Mouse (Mus musculus): ENCODE results near the gene B3gnt4.
"Not testable (repeated sequence)": the region's sequence is repeated elsewhere in the genome, so short reads cannot be mapped to it uniquely, and the experiment has no call there.

The B3gnt4 gene

DNA sequence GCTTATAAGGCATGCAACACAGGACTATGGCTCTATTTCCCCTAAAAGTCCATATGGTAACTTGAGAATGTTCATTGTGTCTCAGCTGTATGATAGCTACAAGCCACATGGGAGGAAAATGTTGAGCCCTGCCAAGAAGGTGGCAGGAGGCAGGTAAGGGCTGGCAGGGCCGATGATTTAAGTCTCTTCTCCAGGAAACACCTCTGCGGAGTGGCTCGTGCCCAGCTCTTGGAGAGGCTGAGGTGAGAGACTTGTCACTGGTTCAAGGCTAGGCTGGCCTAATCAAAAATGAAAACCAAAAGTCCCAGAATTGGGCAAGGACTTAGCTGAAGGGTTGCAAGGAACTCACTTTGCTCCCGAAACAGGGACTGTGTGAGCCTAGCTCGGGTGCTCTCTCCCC lies at the start of gene B3gnt4:
TSS of gene B3gnt4 (plus strand) at position 301 of the 400 bp plus-strand sequence.
- DNase-seq (ENCODE audit: low spot score) = no peak

DNA sequence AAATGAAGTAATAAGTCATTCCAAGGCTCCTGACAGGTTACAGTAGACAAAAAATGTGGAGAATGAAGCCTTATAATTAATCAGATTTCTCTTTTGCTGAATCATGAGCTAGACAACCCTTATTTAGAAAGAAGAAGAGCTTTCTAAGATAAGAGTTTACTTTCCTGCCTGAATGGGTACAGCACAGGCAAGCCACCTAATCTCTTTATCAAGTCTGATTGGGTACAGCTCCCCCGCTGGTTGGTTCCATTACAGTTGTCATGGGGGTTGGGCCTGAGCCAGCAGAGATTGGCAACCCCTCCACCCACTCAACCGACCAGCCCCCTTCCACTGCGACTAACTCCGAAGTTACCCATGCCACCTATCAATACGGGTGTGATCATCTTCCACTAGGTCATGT lies 48.8 kb upstream of the B3gnt4 start:
- no peak for DNase-seq (ENCODE audit: low spot score)

DNA sequence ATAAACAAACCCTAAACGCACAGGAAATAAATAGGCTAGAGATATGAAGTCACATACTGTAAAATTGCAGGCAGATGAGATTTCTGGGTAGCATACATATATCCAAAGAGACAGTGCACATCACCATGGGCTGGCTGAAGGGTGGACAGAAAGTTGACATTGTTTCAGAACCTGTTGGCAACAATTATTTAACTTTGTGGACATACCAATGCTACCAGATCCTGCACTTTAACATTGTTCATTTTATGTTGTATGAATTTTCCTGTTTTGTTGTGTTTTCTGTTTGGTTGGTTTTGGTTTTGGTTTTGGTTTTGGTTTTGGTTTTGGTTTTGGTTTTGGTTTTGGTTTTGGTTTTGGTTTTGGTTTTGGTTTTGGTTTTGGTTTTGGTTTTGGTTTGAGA lies 45.6 kb upstream of the B3gnt4 start:
- no peak for DNase-seq (ENCODE audit: low spot score)

DNA sequence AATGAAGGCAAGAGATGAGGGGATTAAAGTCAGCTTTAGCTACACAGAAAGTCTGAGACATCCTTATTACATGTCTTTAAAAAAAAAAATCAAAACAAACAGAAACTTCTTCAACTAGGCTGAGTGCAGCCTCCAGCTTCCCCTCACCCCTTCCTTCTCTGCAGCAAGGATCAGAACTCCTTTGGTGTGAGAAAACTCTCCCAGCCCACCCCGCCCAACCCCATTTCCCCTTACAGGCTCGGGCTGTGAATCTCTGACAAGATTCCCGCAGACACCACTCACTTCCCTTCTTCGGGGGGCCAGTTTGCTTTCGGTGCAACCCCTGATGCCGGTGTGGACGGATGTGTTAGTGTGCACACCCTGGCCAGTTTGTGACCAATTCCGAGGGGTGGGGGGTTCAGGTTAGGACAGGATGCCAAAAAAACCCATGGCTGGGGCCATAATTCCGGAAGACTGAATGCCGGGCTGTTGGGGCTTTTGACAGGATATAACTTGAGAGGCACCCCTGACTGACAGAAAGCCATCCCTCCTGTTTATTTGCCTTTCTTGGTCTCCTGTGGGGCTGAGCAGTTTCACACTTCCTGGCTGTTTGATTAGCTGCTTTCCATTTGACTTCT lies 39.4 kb upstream of the B3gnt4 start:
- no peak for DNase-seq (ENCODE audit: low spot score)

DNA sequence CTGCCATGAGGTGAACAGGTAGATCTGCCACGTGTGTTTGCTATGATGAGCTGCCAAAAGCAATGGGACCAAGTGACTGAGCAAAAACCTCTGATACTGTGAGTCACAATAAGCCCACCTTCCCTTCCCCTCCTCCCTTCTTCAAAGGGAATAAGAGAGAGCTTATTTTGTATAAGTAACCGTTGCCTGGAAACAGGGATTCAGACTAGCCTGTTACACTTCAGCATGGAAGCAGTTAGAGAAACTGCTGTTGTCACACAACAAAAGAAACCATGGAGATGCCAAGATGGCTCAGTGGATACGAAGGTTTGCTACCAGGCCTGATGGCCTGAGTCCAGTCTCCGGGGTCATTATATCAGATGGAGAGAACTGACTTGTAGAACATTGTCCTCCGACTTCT lies 36.4 kb upstream of the B3gnt4 start:
- no peak for DNase-seq (ENCODE audit: low spot score)

DNA sequence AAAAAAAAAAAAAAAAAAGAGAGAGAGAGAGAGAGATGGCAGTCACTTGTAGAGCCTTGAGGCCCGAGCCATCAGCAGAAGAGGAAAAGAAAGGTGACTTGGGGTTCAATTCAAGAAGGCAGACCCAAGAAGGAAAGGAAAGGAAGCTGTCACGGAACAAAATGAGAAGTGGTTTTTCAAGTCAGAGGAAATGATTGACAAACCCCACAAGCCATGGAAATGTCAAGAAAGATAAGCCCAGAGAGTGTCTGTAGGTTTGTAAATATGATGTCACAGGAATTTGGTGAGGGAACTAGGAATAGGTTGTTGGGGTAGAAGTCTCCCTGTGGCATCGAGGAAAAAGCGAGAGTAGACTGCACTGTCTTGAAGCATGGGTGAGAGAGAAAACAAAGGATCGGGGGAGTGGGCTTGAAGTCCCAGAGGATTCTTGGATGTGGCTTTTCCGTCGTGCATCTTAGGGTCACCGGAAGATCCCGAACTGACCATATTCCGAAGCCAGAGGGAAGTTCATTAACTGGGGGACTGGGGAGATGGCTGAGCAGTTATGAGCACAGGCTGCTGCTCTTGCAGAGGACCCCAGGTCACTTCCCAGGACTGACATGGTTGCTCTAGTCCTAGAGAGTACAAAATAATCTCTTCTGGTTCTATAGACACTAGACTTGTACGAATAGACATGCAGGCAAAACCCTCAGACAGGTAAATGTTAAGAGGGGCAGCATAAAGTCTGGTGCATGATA lies 22.4 kb upstream of the B3gnt4 start:
- no peak for DNase-seq (ENCODE audit: low spot score)

DNA sequence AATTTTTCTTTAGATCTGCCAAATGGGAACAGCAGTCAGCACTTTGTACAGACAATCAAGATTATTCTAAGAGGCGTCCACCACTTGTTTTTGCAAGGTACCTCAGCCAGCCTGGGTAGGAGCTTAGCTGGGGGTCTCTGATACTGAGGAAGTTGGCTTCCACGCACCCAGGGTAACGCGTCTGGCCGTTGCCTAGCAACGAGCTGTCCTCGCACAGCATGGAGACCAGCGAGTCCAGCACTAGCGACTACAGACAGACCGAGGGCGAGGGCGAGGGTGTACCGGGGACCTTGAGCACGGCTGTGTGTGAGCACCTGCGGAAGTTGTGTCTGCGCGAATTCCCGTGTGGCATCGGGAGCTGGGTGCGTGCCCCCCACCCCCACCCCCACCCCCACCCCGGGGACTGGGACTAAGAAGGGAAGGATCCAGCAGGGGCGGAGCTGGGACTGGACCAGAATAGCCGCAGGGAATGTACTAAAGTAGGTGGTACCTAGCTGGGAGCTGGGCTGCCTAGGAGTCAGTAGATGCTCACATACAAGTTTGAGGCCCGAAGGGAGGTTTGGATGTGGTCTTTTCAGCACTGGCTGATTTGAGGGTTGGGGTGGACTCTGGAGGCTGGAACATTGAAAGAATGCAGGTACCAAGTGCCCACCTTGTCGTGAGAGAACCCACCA lies 21.0 kb upstream of the B3gnt4 start, which contains the start of the genes Lrrc43 and Il31:
TSS of gene Lrrc43 (plus strand) at position 194 of the 674 bp plus-strand sequence.
TSS of gene Il31 (minus strand) at position 378 of the 674 bp plus-strand sequence.
- DNase-seq (ENCODE audit: low spot score) = no peak

DNA sequence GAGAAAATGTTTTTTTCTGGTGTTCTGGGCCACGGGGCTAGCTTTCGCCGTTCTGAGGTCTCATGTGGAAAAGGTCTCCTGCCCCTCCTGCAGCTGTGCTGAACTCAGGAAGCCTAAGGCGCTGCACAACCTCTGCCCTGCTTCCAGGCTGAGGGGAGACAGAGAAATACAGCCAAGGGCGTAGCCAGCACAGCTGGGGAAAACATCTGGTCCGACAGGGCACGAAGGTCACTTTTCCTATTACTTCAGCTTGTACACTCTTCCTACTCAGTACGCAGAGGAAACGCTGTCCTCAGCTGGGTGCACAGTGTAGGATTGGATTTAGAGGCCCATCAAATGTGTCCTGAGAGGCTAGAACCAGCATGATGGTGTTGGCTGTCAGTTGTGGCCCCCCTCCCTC lies 20.3 kb upstream of the B3gnt4 start:
- no peak for DNase-seq (ENCODE audit: low spot score)

DNA sequence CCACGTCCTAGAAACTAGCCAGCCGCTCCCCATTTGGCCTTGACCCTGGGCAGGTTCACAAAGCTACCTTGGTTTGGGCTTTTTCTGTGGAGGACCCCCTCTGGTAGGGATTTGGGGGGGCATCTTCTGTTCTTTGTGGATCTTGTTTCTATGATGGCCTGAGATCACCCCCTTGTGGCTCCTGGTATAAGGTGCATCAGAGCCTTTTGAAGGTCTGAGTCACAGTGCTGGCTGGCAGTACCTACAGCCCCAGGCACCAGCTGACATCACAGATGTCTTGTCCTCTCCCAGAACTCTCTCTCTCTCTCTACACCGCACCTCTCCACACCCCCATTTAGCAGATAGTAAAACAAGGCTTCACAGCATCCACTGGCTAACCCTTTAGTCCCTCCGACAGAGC lies 10.5 kb upstream of the B3gnt4 start:
- DNase-seq (ENCODE audit: low spot score) = no peak

DNA sequence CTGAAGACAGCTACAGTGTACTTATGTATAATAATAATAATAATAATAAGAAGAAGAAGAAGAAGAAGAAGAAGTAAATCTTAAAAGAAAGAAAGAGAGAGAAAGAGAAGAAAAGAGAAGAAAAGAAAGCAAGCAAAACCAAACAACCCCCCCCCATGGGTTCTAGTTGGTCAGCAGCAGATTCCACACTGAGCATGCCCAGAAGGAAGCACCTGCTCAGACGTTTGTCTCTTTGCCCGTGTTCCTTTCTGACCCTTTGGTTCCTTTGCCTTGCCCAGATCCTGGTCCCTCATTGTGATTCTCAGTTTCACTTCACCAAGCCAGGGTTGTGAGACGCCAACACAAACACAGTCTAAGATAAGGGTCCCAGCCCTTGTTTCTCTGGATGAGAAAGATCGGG lies 8.3 kb upstream of the B3gnt4 start:
- DNase-seq (ENCODE audit: low spot score) = no peak

DNA sequence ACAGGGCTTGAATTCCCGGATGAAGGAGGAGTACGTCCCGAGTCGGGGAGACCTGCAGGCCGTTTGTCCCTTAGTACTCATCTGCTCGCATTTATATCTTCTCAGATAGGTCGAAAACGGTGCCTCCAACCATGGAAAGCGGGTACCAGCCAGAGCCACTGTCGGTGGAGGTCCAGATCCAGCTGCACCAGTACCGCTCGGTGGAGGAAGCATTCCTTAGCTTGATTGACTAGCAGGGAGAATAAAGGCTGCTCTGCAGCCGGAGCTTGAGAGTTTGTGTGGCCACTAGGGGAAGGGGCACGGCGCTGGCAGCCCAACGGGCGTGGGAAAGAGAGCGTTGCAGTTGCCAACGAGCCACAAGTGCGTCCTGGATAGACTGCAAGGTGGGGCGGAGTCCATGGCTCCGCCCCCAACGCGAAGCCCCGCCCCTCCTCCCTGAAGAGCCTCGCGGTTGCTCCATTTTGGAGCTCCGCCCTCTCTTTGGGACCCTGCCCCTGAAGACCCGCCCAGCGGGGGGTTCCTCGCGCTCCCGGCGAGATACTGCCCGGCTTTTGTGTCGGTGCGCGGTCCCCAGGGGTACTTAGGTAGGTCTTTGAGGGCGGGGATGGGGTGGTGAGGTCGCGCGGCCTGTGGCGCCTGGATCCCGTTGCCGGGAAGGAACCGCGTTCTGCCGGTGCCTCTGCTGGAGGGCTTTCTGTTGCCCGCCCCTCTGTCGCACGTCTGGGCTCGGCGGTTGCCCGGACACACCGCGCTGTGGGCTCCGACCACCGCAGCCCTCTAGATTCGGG lies 2.1 kb upstream of the B3gnt4 start:
- DNase-seq (ENCODE audit: low spot score) = peak; percentile 78

DNA sequence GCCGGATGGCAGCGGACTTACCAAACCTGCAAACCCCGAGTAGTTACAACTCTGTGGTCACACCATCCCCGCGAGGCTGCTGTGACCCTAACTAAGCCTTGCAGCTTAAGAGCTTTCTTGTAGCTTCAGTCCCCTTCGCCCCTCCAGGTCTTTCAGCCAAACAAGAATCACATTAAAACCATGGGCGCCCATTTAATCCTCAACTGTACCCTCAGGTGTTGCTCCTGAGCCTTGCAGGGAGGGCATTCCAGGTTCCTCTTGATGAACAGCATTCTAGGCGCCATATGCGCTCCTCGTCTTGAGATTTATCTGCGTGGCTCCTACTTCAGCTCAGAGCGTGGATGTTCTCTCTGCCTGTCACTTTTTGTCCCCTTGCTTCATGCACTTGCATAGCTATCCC lies 1.3 kb upstream of the B3gnt4 start:
- DNase-seq (ENCODE audit: low spot score) = no peak

DNA sequence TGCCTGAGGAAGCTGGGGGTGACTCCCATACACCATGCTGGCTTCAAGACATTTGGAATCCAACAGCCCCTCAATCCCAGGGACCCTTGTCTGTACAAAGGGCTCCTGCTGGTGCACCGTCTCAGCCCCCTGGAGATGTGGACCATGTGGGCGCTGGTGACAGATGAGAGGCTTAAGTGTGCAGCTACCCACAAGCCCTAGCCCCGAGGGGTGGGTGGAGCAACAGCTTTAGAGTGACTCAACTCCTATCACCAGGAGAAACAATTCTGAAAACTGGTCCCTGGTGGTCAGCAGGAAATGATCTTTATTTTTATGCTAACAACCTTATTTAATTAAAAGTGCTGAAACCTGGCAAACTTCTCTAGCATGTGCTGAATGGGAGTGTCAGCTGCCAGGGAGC lies 1.2 kb downstream of the B3gnt4 start:
- not testable (repeated sequence) for DNase-seq (ENCODE audit: low spot score)

DNA sequence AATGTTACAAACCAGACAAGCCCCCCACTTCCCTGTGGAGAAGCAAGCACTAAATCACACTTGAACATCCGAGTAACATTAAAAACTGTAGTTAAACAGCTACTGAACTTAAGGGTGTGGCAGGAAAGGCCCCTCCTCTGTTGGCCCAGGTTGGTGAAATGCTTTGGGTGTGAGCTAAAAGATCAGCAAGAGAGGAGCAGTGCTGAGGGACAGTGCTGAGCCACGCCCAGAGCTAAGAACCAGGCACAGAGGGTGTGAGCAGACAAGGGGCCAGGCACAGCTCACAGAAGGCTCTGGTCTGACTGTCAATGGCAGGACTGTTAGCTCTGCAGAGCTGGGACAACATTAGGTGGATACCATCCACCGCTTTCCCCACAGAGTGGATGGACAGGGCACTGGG lies 1.8 kb downstream of the B3gnt4 start:
- no peak for DNase-seq (ENCODE audit: low spot score)

DNA sequence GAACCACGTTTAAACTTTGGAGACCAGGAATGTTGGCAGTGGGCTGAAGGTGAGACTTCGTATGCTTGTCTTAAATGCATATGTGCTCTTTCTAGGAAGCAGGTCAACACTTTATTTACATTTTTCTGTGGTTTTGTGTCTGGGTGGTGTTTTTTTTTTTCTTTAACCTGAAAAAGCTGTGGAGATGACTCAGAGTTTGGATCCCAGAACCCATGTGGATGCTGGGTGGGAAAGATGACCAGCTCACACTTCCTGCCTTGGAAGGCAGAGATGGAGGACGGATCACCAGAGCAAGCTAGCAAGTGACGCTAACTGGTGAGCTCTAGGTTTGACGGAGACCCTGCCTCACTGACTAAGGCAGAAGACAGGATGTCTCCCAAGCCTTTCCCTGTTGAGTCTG lies 4.6 kb downstream of the B3gnt4 start:
- DNase-seq (ENCODE audit: low spot score) = no peak

DNA sequence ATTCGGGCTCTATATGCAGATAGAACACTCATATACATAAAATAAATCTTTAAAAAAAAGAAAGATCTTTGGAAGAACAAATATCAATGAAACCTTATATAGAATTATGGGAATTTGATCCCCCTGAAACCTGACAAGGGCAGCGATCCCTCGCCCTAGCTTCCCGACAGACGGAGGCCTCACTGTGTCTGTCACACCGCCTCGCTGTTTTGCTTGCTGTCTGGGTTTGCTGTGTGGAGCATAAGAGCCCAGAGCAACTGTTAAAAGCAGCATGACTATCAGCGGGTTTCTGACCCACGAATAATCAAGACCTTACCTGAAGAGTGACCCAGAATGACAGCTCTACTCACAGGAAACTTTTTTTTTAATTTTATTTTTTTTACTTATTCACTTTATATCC lies 10.4 kb downstream of the B3gnt4 start:
- no peak for DNase-seq (ENCODE audit: low spot score)

DNA sequence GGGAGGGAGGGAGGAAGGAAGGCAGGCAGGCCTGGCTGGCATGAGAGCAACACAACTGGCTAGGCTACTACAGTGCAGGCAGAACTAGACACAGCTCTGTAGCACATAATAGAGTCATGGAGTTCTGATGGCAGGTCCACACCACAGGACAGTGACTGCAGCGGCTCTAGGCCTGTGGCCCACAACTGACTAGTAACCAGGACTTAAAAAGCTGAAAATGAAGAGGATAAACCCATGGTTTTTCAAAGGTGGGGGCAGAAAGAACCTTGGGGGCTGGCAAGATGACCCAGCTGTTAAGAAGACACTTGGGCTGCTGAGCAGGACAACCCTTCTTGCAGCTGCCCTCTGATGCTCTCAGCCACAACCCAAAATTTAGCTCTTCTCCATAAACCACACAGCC lies 11.4 kb downstream of the B3gnt4 start:
- no peak for DNase-seq (ENCODE audit: low spot score)

DNA sequence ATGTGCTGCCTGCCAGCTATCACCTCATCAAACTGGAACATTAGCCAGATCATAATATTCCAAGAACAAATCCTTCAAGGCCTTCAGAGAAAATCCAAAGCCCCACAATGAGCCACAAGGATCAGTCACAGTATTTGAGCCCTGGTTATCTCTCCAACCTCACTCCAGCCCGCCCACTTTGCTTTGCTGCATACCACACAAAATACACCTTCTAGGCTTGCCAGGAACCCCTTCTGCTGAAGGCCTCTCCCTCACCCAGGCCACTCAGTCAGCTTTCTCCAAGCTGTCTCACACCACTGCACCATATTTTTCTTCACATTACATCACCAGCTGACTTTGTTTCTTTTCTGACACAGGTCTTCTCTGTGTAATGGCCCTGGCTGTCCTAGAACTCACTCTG lies 11.9 kb downstream of the B3gnt4 start:
- no peak for DNase-seq (ENCODE audit: low spot score)

DNA sequence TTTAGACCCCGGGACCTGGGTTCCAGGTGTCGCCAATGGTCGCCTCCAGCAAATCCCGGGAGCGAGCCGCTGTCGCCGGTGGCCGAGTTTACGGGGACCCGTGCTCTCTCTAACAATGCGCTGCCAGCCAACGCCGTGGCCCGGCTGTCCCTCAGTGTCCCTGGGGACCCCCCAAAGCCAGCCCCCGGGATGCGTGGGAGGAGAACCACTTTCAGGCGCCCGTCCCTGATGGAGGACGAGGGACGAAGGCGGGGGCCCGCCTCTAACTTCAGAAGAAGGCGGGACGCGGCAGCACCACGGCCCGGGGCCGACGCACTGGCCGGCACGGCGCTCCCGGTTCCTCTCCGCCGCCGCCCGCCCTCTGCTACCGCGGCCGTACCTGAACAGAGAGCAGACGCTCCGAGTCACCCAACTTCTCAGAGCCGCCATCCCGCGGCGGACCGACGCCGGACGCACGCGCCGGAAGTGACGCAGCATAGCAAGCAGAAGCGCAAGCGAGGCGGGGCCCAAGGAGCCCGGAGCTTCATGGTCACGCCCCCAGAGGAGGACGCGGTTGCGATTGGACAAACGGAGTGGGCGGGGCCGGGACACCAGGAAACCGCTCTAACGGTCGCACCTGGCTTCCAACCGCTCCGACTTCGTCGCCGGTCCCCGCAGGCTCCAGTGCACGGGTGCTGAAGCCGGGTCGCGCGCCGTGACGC lies 13.6 kb downstream of the B3gnt4 start, which contains the start of gene Diablo:
TSS of gene Diablo (minus strand) at position 485 of the 701 bp plus-strand sequence.
- peak; percentile 95 for DNase-seq (ENCODE audit: low spot score)

DNA sequence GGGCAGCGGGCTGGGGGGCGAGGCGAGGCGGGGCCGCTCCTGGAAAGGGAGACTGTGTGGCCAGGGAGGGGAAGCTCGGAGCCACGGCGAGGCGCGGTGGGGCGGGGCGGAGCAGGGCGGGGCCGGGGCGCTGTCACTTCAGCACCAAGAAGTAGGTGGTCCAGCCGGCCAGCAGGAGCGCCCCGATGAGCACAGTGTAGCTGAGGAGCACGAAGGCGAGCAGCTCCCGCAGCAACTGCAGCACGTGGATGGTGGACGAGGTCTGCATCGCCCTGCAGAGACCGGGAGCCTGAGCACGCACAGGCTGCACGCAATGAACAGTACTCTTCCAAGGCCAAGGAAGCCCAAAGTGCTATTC lies 14.1 kb downstream of the B3gnt4 start:
- no peak for DNase-seq (ENCODE audit: low spot score)

DNA sequence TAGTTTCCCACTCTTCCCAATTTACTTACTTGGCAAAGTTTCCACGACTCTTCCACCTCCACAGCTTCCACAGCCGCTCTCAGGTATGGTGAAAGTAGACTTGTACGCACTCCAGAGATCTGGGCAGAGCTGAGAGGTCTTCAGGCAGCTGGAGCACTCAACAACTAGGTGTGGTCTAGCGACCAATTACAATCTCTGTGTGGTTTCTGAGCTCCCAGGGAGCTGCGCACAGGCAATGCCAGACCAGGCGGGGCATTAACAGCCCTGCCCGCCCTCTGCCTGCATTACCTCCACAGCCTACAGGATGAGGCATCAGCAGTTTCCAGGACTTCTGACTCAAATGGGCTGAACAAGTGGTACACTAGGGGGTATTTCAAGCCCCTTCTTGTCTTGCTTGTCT lies 15.0 kb downstream of the B3gnt4 start, which contains the start of gene Gm49027:
TSS of gene Gm49027 (minus strand) at position 208 of the 400 bp plus-strand sequence.
- peak; percentile 1 for DNase-seq (ENCODE audit: low spot score)

Measured in ovary, adult 18-20 months (tissue).